Mouse (Mus musculus) cerebellum, postnatal 36 days (tissue): ENCODE results near the gene Zbtb39.

Experiments
- DNase-seq, 2 experiments: peaks; one replicate each; pipeline ENCODE4 v3.0.0; 2021 to 2022; ENCODE audit warnings: mixed read lengths in 2 of 2

Zbtb39 gene

DNA sequence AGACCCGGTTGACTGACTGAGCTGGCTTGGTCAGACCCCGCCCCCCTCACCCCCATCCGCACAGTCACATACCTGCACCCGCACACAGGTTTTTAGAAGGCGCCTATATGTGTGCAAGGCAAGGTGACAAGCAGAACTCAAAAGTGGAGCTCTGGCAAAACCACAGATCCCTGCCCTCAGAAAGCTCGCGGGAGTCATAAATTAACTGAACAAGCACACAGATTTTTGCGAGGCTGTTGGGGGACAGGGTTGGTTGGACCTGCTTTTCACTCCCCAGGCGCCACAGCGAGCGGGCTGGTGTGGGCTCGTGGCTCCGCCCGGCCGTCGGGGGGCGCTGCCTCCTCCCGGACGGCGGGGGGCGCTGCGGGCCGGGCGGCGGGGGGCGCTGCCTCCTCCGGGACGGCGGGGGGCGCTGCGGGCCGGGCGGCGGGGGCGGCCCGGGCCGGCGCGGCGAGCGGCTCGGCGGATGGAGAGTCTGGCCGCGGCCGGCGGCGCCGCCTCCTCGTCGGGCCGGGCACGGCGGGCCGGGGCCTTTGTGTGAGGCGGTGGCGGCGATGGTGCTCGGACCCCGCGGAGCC, at the start of gene Zbtb39:
Zbtb39 (plus strand) TSS at position 456 of the 578 bp plus-strand sequence.
- peak; percentile 70 to 80 for DNase-seq

DNA sequence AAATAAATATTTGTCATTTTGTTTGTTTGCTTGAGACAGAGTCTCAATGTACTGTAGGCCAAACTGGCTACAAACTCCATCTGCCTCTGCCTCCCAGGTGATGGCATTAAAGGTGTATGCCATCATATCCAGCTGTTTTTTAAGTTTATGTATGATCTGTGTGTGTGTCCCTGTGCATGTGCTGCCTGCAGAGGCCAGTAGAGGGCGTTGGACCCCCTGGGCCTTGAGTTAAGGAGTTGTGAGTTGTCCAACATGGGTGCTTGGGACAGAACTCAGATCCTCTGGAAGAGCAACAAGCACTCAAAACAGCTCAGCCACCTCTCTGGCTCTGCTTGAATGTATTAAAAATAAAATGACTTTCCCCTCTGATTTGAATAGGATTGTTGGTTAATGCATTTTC, 48.3 kb upstream of the Zbtb39 start:
- no peak for DNase-seq

DNA sequence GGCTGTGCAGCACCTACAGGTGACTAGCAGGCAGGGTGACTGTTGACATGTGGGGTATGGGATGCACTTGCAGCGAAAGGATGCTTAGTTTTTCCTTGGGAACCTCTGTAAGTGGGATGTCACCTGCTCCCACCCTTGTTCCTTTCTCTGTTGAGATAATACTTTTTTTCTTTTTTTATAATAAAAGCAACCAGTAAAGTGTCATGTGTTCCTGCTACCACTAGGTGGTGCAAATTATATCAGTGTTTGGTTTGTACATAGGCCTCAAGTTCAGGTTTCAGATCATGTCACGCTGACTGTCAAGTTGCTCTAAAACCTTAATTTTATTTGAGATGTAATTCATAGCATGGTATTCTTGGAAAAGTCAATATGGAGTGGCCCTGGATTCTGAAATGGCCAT, 44.7 kb upstream of the Zbtb39 start:
- DNase-seq: peak in 1 of 2 experiments; percentile 26

DNA sequence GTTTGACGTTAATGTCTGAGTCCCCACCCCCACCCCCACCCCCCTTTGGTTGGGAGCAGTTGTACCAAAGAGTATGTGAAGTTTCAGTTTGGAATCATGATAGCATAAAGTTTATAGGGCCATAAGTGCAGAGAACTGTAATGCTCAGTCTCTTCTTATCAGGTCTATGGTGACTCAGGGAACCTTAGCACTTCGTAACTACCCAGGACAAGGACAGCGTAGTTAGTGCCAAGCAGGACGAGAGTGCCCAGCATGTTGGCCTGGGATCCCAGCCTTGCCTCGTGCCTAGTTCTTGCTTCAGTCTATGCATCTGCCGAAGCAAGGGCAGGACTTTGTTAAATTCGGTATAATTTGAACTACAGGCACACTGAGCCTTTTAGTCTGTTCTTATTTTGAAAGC, 43.6 kb upstream of the Zbtb39 start:
- no peak for DNase-seq

DNA sequence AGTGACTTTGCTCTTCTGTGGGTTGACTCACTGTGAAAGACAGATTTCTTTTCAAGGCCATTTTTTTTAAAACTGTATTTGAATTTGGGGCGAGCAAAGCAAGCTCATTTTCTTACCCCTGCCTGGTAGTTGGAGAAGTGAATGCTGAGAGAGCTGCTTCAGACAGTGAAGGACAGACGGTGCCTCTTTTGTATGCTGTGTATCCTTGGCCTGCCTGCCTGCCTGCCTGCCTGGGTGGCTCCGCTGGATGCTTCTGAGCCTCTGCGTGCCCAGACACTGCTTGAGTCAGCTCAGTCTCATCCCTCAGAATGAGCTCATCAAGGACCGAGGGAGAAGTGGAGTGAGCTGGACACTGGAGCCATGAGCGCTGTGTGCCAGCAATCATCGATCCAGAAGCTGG, 40.4 kb upstream of the Zbtb39 start:
- no peak for DNase-seq

DNA sequence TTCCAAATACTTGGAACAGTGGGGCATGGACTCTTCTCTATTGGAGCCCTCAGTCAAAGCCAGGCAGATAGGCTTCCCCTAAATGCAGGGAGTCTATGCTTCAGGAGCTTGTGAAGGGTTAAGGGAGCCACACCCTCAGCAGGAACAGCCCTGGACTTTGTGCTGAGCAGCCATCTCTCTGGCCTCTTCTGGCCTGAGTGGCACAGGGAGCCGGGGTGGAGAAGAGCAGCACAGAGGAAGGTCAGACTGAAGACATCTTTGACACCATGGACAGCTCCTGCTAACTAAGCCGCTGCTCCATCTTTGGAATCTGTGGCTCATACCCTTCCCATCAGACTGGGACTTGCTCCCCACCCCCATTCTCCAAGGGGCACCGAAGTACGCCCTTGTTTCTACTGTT, 36.0 kb upstream of the Zbtb39 start:
- DNase-seq: no peak

DNA sequence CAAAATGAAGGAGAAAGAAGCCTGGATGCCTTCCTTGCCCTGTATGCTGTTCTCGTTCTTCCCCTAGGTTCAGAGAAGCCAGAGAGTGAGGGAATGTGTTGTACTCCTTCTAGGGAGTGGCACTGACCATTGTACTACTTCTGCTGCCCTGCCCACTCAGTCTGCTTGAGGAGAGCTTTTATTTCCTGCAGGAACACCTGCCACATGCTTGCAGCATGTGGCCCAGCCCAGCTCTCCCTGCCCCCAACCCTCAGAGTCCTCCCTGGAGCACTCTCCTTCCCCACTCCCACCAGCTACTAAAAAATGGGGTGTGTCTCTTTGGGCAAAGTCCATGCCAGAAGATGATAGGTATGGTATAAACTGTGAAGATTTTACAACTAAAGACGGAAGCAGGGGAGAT, 35.0 kb upstream of the Zbtb39 start:
- no peak for DNase-seq

DNA sequence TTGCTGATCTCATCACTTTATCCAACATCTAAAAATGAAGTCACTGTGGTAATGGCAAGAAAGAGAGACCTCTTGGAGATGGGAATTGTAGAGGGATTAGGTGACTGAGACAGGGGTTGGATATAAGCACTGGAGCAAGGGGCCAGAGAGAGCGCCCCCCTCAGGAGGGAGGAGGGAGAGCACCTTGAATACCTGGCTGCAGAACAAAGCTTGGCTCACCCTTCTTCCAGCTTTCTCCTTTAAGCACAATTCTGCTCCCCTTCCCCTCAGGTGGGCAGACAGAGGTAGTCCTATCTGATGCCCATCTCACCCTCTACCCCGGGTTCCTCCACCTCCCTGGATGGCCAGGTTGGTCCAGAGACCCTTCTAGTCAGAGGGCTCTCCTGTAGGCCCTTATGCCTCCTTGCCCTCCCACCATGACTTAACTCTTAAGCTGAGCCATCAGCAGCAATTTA, 34.5 kb upstream of the Zbtb39 start, which contains the start of gene Myo1a:
Myo1a (plus strand) TSS at position 405 of the 455 bp plus-strand sequence.
- DNase-seq: no peak

DNA sequence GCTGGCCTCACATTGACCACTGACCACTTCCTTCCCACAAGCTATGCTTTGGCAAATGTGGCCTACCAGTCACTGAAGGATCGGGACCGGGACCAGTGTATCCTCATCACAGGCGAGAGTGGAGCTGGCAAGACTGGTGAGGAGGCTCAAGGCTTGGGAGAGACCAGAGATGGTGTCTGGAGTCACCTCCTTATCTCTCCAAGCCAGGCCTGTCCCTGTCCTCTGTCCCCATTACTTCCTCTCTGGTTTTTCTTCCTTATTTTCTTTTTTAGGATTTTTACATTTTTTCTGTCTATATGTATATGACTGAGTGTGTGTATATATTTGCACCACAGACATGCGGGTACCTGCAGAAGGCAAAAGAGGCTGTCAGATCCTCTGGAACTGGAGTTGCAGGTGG, 33.6 kb upstream of the Zbtb39 start:
- DNase-seq: no peak

DNA sequence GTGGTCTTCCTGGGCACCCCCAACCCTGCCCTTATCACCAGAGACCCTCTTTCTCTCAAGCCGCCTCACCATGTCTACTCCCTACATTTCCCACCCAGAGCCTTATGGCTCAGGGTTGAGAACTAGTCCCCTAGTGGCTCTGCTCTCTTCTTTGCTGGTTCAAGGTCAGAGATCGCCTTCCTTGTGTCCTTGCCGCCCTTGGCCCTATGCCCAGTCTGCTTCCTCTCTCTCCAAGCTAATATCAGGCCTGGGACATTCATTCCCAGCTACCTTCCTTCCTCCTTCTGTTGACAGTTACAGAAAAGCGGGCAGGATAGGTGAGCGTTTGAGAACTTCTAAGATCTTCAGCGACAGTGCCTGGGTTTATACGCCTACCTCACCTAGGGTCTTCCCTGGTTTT, 31.6 kb upstream of the Zbtb39 start:
- no peak for DNase-seq

DNA sequence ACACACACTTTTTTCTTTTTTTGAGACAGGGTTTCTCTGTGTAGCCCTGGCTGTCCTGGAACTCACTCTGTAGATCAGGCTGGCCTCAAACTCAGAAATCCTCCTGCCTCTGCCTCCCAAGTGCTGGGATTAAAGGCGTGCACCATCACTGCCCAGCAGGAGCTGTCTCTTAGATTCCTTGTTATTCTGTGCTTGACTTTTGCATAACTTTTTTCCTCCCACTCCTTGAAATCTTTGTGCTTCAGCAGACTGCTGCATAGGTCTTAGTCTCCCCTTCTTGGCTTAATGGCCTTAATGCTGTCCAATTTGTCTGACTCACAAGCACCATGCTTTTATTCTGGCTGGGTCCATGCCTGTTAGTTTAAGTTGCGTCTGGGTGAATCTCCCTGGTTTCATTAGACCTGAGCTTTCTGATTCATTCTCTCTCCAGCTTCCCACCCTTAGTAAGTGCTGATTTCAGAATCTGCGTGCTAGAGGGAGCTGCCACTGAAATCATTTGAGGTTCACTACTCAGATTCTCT, 30.4 kb upstream of the Zbtb39 start:
- no peak for DNase-seq

DNA sequence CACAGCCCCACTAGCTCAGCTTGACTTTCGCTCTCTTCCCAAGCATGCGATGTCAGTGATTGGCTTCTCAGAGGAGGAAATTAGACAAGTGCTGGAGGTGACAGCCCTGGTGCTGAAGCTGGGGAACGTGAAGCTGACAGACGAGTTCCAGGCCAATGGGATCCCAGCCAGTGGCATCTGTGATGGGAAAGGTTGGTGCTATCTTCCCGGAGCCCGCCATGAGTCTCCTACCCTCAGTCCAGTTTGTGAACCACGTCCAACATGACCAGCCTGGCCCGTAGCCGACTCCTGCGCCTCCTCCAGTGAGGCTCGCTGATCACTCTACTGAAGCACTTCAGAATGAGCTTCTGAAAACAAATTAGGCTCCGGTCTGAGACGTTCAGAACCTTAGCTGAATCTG, 29.0 kb upstream of the Zbtb39 start:
- peak in 1 of 2 experiments; percentile 5 for DNase-seq

DNA sequence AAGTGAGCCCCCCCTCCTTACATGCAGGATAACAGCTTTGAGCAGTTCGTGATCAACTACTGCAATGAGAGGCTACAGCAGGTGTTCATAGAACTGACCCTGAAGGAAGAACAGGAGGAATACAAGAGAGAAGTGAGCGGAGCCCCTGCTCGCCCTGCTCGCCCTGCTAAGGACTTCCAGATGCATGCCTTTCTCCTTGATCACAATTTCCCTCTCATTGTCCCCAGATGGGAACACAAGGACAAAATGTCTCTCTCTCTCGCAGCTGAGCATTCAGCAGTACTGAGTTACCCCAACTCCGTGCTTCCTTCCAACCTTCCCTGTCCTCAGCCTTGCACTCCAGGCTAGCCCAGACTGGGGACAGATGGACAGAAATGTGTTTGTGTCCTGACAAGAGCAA, 26.6 kb upstream of the Zbtb39 start:
- no peak for DNase-seq

DNA sequence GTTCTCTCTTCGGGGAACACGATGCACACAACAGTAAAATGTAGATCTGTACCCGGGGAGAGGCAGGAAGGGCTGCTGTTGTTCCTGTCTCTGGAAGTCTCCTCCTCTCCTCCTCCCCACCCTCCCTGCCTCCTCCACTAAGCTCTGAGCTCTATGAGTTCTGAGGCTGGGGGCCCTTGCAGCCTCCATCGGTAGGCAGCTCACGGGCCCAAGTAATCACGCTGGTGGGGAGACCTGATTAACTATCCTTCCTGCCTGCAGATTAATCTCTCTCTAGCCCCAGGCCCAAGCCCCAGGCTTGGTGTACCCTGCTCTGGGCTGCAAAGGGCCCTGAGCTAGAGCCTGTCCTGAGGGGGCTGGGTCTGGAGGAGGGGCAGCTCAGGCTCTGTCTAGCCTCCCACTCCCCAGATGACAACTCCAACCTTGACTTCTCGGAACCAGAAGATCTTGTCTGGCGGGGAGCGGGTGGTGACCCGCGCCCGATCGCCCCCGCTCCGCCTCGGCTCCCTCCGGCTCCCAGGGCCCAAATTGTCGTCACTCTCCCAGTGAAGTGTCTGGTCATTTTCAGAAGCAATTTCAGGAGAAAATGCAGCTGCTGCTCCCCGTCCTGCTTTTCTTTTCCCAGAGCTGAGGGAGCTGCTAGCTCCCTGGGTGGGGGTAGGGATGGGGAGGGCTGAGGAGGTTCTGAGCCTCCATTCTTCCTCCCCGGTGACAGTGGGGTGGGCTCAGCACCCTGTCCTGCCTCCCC, 17.5 kb upstream of the Zbtb39 start:
- no peak for DNase-seq

DNA sequence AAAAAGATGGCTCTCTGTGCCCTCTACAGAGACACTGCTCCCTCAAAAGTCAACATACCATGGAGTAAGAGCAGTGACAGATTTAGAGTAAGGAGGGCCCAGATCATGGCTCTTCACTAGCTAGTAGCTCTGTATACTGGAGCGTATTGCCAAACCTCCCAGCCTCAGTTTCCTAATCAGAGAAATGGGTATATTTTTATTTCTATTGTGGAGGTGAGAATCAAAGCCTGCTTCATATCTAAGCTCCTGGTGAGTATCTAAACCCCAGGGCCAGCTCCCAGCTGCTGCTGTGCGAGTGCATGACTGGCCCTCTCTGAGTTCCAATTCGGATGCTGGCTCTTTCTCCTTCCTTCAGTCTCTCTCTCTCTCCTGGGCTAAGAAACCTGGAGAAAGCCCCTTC, 15.2 kb upstream of the Zbtb39 start, which contains the start of gene Tac2:
Tac2 (plus strand) TSS at position 301 of the 400 bp plus-strand sequence.
- no peak for DNase-seq

DNA sequence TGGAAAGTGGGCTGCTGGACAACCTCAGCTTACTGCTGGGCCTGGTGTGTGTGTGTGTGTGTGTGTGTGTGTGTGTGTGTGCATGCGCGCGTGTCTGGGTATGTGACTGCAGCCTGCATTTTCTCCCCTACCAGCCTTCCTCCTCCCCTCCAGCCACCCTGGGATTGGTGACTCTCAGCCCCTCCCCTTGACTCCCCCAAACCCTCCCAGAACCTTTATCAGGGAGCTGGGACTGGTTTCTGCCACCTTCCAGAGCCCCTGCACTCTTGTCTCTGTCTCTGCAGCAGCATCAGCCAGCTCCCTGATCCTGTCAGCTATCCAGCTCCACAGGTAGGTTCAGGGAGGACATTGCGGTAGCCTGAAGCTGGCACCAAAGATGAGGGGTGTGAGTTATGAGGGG, 14.2 kb upstream of the Zbtb39 start:
- DNase-seq: no peak

DNA sequence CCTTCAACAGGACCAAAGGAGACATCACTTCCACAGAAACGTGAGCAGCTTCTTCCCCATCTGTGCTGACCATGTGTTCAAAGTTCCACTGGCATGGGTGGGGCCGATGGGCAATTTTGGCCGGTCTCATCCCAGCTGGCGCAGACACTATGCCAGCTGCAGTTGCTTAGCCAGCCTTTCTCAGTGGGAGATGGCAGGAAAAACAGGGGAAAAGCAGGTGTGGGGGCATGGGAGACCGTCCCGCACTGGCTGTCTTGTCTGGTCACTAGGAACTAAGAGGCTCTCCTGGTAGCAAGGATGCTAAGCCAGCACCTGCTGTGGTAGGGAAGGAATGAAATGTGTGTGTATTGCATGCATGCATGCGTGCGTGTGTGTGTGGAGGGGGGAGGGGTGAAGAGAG, 10.9 kb upstream of the Zbtb39 start:
- DNase-seq: no peak

DNA sequence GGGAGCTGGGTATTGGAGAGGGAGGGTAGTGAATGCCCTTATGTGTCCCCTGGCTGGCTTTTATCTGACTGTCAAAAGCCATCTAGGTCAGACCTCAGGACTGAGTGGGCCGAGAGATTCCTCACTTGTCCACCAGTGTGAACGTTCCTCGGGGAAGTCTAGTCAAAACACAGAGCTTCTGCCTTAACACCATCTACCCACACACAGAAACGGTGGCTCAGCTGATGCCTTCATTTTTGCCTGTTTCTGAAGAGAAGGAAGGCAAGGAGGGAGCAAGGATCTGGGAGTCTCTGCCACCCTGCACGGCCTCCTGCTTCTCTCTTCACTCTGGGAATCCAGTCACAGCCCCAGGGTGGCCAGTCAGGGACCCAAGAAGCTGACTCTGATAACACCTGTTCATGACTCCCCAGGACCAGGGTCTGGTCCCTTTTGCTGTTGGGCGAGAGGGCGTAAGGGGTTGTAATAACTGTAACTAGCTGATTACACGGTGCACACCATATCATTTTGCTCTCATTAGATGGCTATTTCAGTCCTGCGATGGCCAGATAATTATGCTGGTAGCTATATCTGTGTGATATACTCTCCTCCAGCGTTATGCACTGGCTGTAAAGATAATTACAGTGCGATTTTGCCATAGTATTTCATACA, 8.9 kb upstream of the Zbtb39 start:
- DNase-seq: no peak

DNA sequence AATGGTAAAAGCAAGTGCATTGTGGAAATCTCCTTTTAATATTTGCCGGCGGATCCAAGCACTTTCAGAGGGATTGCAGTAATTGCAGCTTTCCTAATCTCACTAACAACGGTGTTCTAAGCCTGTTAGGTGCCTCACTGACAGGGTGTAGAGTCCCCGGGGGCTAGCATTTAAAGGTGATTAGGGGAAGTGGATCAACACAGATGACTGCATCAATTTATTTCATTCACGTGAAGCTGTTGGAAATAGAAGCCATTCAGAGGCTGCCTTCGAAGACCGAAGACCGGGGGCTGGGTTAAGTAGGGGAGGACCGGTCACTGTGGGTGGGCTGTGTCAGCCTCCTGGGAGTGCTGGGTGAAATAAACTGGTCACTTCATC, 8.4 kb upstream of the Zbtb39 start:
- no peak for DNase-seq

DNA sequence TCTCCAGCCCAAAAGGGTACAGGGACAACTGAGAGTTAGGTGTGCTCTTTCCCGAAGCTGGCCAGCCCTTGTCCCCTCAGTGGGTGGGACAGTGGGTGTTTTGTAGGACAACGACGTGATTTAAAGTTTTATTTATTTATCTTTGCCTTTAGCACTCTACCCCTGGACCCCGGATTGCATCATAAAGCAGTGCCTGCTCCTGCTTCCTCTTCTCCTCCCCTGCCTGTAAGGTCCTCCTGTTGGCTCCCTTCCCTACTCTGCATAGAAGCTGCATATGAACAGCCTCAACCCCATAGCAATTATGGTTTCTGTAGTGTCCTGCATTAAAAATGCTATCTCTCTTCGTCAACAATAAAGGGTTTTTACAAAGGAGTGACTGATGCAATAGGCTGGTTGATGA, 7.9 kb upstream of the Zbtb39 start:
- no peak for DNase-seq

DNA sequence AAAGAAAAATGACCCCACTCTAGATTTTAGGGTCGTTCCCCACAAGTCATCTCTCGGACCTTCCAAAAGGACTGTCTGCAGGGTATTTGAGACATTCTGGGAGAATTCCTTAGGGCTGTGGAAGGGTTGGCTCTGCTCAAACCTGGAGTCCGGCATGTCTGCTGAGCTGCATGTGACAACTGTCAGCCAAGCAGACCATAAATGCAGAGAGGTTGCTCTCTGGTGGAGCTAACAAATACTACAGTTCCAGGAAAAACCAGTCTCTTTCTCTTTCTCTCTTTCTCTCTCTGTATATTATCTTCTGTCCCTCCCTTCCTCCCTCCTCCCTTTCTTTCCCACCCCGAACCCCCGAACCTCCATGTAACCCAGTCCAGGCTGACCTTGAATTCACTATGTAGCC, 4.9 kb upstream of the Zbtb39 start:
- no peak for DNase-seq

DNA sequence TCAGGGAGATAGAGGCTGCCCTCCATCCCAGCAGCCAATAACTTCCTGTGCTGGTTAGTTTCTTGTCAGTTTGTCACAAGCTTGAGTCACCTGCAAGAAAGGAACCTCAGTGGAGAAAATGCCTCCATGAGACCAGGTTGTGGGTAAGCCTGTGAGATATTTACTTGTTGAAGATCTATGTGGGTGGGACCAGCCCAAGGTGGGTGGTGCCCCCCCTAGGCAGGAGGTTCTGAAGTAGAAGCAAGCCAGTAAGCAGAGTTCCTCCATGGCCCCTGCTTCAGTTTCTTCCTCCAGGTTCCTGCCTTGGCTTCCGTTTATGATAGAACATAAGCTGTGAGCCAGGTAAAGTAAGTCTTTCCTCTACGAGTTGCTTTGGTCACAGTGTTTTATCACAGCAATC, 3.1 kb upstream of the Zbtb39 start:
- DNase-seq: no peak

DNA sequence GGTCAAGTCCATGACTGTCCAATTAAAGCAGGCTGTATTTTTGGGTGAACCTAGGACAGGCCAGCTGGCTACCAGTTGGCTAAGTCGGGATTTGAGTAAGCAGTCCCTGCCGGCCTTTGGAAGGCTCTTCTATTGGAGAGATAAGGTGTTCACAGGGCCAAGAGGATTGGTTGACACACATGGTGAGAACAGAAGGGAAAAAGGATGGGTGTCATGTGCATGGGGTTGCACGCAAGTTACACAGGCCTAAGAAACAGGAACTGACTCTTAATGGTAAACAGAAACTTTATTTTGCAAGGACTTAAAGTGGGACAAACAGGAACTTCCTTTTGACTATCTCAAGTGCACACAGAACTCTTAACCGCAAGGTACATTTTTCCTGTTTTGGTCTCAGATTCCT, 2.4 kb upstream of the Zbtb39 start:
- DNase-seq: no peak

DNA sequence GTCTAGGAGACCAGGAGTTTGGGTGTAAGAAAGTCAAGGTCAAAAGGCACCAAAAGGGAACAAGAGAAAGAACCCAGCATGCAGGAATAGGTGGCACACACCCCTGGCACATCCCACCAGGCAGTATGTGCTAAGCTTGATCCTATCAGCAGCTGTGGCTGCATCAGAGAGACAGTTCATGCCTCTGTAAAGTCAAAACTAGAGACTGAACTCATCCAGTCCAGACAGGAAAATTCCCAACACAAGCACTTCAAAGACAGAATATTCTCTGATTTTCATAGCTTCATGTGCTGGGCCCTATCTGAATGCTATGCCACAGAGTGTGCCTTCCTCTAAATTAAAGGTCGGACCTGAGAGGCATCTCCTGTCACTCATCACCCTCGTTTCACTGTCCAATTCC, 1.8 kb upstream of the Zbtb39 start:
- no peak for DNase-seq
